Mouse (Mus musculus) neutrophil, adult 65 days (primary cell): ENCODE measurements around the gene Cacng1. TPM values are rescaled to one million over a fixed set of nuclear protein-coding genes. Genes with fewer than 3 reads are reported as not detected.

Source experiments
- total RNA-seq: library from RNA; stranded (reverse); gene quantifications from 2 replicates; pipeline ENCODE4 v1.2.4, GENCODE M21; 2023

Cacng1 gene
- not detected in 2 replicates for total RNA-seq

DNA sequence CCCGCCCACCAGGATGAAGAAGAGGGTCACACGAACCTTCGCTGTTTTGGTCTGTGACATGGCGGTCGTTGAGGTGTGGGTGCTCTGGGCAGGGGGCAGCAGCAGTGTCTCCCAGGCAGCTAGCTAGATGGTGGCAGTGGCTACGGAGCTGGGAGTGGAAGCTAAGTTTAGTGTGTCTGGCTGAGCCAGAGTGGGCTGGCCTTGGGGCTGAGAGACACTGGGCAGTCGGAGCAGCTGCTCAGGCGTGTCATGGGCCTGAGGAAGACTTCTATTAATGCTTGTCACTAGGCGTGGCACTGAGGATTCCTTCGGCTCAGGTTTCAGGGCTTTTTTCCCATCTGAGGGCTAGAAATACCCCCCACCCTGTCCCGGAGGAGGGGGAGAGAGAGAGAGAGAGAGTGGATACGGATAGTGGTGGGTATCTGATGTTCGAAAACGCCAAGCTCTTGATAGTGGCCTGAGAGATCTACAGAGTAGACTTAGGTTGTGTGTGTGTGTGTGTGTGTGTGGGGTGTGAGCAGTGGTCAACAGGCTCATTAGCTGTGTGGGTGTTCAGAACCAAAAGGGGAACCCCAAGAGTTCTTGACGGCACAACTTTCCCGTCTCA, at the start of gene Cacng1:
Cacng1 (minus strand) TSS at position 191 of the 607 bp plus-strand sequence.

Other genes with a start within 250 kb of the Cacng1 start
- gene Pitpnc1, start 245.8 kb downstream of the Cacng1 start, total RNA-seq = 36.2 and 50.1 TPM in 2 replicates
- 28.4 and 31.8 TPM in 2 replicates for gene Psmd12, start 237.0 kb downstream of the Cacng1 start, total RNA-seq
- gene Helz, start 168.6 kb downstream of the Cacng1 start, total RNA-seq = 25.2 and 35.4 TPM in 2 replicates
- gene Cacng4, start 78.0 kb upstream of the Cacng1 start, total RNA-seq = not detected in 2 replicates
- gene Cacng5, start 198.5 kb upstream of the Cacng1 start, total RNA-seq = not detected in 2 replicates